Mouse (Mus musculus) kidney, adult 18-20 months (tissue): ENCODE results near the gene Txndc16.

Source experiments
- DNase-seq: peaks from one replicate; pipeline ENCODE4 v3.0.0; 2021

Txndc16 gene

GRCm38 (mm10) chr14:45220090-45220956 lies at the start of gene Txndc16:
Gene Txndc16, minus strand, starts transcription at chr14:45220328.
- peak; percentile 79 for DNase-seq

GRCm38 (mm10) chr14:45263831-45264592 lies 43.9 kb upstream of the Txndc16 start:
- no peak for DNase-seq

DNA sequence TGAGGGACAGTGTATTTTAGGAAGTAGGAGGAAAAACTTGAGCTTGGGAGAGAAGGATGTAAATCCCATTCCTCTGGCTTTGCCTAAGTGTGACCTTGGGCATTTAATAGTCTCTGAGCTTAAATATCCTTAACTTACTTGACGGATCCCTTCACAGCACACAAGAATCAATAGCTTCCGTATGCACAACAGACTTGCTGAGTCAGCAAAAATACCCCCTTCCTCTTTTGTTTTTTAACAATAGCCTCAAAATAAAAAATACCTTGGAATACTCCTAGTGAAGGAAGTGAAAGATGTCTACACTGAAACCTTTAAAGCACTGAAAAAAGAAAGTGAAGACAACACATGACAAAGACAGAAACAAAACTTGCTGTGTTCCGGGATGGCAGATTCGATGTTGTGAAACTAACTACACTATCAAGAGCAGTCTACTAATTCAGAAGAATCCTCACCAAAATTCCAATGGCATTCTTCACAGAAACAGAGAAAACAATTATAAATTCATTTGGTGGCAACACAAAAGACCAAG lies 31.5 kb upstream of the Txndc16 start:
- no peak for DNase-seq

DNA sequence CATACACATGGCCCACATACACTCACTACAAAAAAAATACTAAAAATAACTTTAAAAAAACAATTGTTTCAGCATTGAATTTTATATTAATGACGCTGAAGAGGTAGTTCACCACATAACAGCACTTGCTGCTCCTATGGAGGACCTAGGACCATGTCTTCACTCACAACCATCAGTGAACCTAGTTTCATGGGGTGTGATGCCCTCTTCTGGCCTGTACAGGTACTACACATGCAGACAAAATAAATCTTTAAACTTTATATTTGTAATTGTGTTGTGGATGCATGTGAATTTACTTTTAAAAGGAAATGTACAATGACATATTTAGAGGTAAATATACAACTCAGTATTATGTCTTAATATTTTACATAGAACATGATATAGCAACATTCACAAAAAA lies 21.5 kb upstream of the Txndc16 start:
- no peak for DNase-seq

DNA sequence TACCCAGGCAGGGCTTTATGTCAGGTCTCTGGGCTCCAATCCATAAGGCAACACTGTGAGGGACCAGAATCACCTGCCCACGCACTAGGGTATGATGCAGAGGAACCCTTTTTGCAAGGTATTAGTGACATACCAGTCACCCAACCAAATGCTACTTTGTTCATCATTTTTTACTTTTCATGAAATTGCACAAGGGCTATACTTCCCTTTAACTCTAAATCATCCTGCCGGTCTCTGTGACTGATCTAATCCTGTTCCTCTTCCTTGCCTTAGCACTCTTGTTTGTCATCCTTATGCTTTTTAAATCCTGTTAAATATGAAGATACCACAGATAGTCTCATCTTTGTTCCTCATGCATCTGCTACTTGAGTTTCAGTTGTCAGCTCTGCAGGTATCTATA lies 18.9 kb upstream of the Txndc16 start:
- DNase-seq: no peak

DNA sequence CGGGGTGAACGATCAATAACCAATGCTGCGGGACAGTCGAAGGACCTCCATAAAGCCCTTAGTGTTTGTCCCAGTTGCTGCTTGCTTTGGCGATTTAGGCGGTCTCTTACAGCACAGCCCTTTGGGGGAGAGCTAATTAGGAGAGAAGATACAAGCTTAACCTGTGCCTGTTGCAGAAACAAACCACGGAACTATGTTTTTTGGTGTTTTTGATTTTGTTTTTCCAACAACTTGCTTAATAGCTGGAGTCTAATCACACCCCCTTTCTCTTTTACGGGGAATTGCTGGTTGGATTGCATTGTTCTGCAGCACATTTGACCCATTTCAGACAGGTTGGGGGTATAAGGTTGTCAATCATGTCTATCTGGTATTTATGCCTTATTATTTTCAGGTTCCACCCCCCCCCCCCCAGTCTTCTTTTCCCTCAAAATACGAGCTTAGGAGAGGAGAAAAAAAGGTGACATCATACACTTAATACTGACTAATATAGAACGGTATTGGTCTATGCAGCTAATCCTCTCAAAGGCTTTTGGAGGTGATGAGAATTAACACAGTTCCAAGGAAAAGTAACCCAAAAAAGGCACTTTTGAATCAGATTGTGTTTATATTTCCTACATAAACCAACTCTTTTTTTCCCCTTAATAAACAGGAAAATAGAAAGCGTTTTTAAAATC lies 966 bp upstream of the Txndc16 start:
- DNase-seq: no peak

- DNase-seq: peak; percentile 99
Observed at GRCm38 (mm10) chr14:45219281-45220089, 643 bp downstream of the Txndc16 start, which contains the start of gene Gpr137c. Gene Gpr137c, plus strand, starts transcription at chr14:45219717.

DNA sequence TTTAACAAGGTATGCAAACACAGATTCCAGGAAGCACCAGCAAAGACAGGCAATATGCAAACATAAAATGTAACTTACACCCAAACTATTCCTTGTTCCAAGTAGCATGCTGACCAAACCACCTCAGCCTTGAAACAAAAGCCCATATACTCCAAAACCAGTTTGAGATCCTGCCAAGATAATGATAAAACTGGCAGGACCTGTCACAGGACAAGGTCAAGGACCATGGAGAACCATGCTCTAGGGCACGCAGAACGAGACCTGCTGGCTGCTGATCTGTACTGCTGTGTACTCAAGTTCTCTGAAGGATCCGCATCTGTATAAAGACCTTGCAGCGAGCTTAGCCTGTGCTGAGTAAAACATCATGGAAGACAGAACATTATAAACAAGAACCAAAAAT lies 2.4 kb downstream of the Txndc16 start:
- DNase-seq: no peak

GRCm38 (mm10) chr14:45216711-45217340 lies 3.3 kb downstream of the Txndc16 start:
- no peak for DNase-seq

DNA sequence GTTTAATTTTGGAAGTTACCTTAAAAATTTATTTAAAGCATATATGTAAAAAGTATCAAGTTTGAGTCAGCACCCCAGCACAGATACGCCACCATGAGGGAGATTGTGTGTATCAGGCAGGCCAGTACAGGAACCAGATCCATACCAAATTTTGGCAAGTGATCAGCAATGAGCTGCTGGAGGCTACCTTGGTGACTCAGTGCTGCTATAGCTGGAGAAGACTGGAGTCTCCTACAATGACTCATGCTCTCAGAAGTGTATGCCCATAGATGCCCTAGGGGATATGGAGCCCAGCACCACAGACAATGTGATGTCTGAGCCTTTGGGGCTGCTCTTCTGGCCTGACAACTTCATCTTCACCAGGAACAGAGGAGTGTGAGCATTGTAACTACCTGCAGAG lies 8.7 kb downstream of the Txndc16 start:
- DNase-seq: no peak

GRCm38 (mm10) chr14:45210683-45211082 lies 9.4 kb downstream of the Txndc16 start:
- DNase-seq: no peak

- DNase-seq: no peak
Observed at GRCm38 (mm10) chr14:45200607-45201006, 19.5 kb downstream of the Txndc16 start.

GRCm38 (mm10) chr14:45190999-45191398 lies 29.1 kb downstream of the Txndc16 start:
- no peak for DNase-seq

- no peak for DNase-seq
Observed at GRCm38 (mm10) chr14:45181611-45182010, 38.5 kb downstream of the Txndc16 start.

DNA sequence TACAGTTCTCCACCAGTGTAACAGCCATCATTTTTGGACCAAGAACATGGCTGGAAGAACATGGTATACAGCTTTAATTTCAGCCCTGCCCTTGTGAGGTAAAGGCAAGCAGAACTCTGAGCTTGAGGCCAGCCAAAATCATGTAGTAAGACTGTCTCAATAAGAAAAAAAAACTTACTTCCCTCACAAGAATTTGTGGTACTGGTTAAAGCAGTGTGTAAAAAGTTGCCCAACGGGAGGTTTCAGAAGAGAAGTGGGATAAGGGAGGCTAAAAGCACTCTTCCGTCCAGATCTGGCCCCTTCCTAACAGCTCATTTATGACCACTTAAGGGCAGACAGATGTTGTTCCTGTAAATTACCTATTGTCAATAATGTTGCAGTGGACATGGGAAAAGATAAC lies 40.5 kb downstream of the Txndc16 start:
- no peak for DNase-seq

GRCm38 (mm10) chr14:45179186-45179585 lies 40.9 kb downstream of the Txndc16 start:
- DNase-seq: no peak

GRCm38 (mm10) chr14:45175012-45175740 lies 45.0 kb downstream of the Txndc16 start:
- DNase-seq: no peak

GRCm38 (mm10) chr14:45172260-45172659 lies 47.9 kb downstream of the Txndc16 start:
- DNase-seq: no peak

DNA sequence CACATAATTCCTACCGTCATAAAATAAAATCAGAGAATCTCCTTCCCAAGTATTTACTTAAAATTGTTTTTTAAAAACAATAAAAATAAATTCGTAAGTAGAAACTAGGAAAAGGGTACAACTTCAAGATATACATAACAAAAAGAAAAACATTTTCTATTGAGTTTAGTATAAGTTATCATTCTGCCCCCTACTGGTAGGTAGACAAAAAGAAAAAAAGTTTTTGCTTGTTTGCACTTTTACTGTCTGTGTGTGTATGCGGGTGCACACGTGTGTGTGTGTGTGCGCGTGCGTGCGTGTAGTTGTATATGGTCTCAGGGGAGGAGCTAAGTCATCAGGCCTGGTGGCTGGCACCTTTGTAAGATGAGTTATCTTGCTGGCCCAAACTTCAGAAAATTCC lies 52.8 kb downstream of the Txndc16 start:
- no peak for DNase-seq

DNA sequence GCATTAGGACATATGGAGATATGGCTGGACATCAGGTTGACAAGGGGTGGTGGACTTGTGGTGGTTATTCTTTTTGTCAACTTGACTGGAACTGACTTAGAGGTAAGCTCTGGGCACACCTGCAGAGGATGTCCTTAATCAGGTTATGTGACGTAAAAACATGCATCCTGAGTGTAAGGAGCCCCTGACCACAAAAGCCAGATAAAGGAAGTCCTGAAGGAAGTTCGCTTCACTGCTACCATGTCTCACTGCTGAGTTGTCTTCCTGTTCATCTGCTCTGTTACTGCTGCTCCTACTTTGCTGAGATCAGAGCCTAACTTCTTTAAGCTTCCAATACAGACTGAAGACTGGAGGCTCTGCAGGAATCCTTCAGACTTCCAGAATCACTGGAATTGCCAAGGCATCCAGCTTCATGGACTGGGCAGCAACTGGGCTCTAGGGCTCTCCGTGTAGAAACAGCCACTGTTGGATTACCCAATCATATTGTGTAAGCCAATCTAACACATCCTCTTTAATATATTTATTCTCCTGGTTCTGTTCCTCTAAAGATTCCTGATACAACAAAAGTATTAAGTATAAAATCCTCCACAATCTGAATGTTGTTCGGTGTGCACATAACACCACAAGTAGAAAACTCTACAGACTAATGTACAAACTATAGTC lies 64.5 kb downstream of the Txndc16 start:
- no peak for DNase-seq

DNA sequence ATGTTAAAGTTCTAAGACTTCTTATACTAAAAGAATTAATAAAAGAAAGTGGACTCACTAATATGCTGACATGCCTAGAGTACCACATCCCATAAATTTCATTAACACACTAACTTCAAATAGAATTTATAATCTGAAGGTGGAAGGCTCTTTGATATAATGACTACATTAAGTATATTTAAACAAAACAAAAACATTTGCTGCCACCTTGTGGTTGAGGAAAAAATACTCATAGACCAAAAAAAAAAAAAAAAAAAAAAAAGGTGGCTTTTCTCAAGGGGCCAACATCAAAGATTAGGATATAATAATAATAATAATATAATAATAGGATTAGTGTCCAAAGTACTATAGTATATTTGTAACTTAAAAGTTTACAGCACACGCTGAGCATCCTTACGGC lies 66.9 kb downstream of the Txndc16 start:
- DNase-seq: no peak
